Mouse (Mus musculus) CH12.LX (cell line): ENCODE data around the gene Fam3b. TPM values are rescaled to one million over a fixed set of nuclear protein-coding genes. Genes with fewer than 3 reads are reported as not detected.

Source experiments
- DNase-seq: peaks from one replicate; pipeline ENCODE4 v3.0.0-alpha.2; 2013; ENCODE audit errors: extremely low read depth
- H3K27ac ChIP-seq: 2 replicates; pipeline ENCODE4 v1.5.1; 2012; ENCODE audit warnings: low read depth, mild to moderate bottlenecking, control low read depth, moderate library complexity; ENCODE audit not compliant: insufficient read depth
- H3K27me3 ChIP-seq: replicated peaks from 2 replicates; pipeline ENCODE3; 2012; ENCODE audit warnings: inconsistent platforms
- H3K36me3 ChIP-seq, 2 experiments: replicated peaks in 1 of 2; 2 replicates each; pipeline versions ENCODE3 to v1.6.1; 2012; ENCODE audit warnings: inconsistent platforms in 1 of 2, low read length in 1 of 2, mild to moderate bottlenecking in 1 of 2, mixed read lengths in 1 of 2, moderate library complexity in 1 of 2; ENCODE audit not compliant: control insufficient read depth in 1 of 2, insufficient read depth in 1 of 2
- H3K4me1 ChIP-seq, 2 experiments: 2 replicates each; pipeline ENCODE4 v1.6.1; 2012; ENCODE audit warnings: inconsistent platforms in 1 of 2, moderate library complexity in 1 of 2; ENCODE audit not compliant: insufficient read depth in 2 of 2, control insufficient read depth in 1 of 2
- H3K4me2 ChIP-seq: 2 replicates; pipeline ENCODE4 v1.6.1; 2012; ENCODE audit warnings: low read depth, mild to moderate bottlenecking, control low read depth; ENCODE audit not compliant: poor library complexity, insufficient read depth, severe bottlenecking
- H3K4me3 ChIP-seq, 3 experiments: fragments of 150-350 bp in 1 of 3; sonication (generic) in 1 of 3; replicated peaks in 1 of 3; 2 replicates each; pipeline versions ENCODE3 to v1.5.1; 2011 to 2012; ENCODE audit warnings: low read depth in 2 of 3, low read length in 2 of 3, mild to moderate bottlenecking in 2 of 3, moderate library complexity in 2 of 3, control low read depth in 1 of 3, improper control_type of control experiment in 1 of 3, inconsistent platforms in 1 of 3, mixed read lengths in 1 of 3; ENCODE audit not compliant: poor library complexity in 1 of 3
- H3K79me2 ChIP-seq: replicated peaks from 2 replicates; pipeline ENCODE4 v1.6.1; 2012; ENCODE audit warnings: mild to moderate bottlenecking, moderate library complexity; ENCODE audit not compliant: control insufficient read depth, poor library complexity, insufficient read depth, severe bottlenecking; ENCODE audit errors: extremely low read depth
- H3K9ac ChIP-seq: 2 replicates; pipeline ENCODE4 v1.6.1; 2012; ENCODE audit warnings: low read depth, mild to moderate bottlenecking, control low read depth, moderate library complexity; ENCODE audit not compliant: insufficient read depth
- H3K9me3 ChIP-seq: replicated peaks from 2 replicates; pipeline ENCODE3; 2012; ENCODE audit warnings: low read length, inconsistent platforms, mixed read lengths
- BHLHE40 ChIP-seq: IDR thresholded peaks from 2 replicates; pipeline ENCODE4 v1.6.1; 2011; ENCODE audit warnings: mild to moderate bottlenecking, low read depth, low read length, improper control_type of control experiment
- CHD2 ChIP-seq: IDR thresholded peaks from 2 replicates; pipeline ENCODE4 v1.6.1; 2011; ENCODE audit warnings: low read length, improper control_type of control experiment
- CTCF ChIP-seq, 2 experiments: IDR thresholded peaks in 1 of 2; conservative IDR thresholded peaks in 1 of 2; 2 replicates each; pipeline ENCODE4 v1.5.1; 2011 to 2012; ENCODE audit warnings: low read depth in 2 of 2, low read length in 2 of 2, improper control_type of control experiment in 1 of 2, inconsistent platforms in 1 of 2, mild to moderate bottlenecking in 1 of 2, moderate library complexity in 1 of 2
- GABPA ChIP-seq: IDR thresholded peaks from 2 replicates; pipeline ENCODE4 v1.6.1; 2012; ENCODE audit warnings: low read depth, low read length, improper control_type of control experiment, inconsistent platforms; ENCODE audit not compliant: insufficient replicate concordance
- IRF4 ChIP-seq: IDR thresholded peaks from 2 replicates; pipeline ENCODE4 v1.6.1; 2014; ENCODE audit warnings: low read depth, mild to moderate bottlenecking, inconsistent platforms, low read length, improper control_type of control experiment
- KAT2A ChIP-seq: IDR thresholded peaks from 2 replicates; pipeline ENCODE4 v1.6.1; 2012; ENCODE audit warnings: low read length, improper control_type of control experiment, inconsistent platforms; ENCODE audit not compliant: insufficient replicate concordance
- MAZ ChIP-seq: IDR thresholded peaks from 2 replicates; pipeline ENCODE4 v1.6.1; 2012; ENCODE audit warnings: low read depth, mild to moderate bottlenecking, inconsistent platforms, low read length, improper control_type of control experiment, moderate library complexity
- MYC ChIP-seq: IDR thresholded peaks from 2 replicates; pipeline ENCODE4 v1.6.1; 2011; ENCODE audit warnings: low read depth, mild to moderate bottlenecking, improper control_type of control experiment, low read length
- NRF1 ChIP-seq: IDR thresholded peaks from 2 replicates; pipeline ENCODE4 v1.6.1; 2014; ENCODE audit warnings: low read depth, mild to moderate bottlenecking, inconsistent platforms, low read length, improper control_type of control experiment, moderate library complexity
- RAD21 ChIP-seq: IDR thresholded peaks from 2 replicates; pipeline ENCODE4 v1.6.1; 2011; ENCODE audit warnings: low read depth, mild to moderate bottlenecking, low read length, improper control_type of control experiment, moderate library complexity
- SMC3 ChIP-seq: IDR thresholded peaks from 2 replicates; pipeline ENCODE4 v1.6.1; 2011; ENCODE audit warnings: low read depth, low read length, improper control_type of control experiment
- TBP ChIP-seq: conservative IDR thresholded peaks from 2 replicates; pipeline ENCODE4 v1.6.1; 2011; ENCODE audit warnings: low read depth, low read length, improper control_type of control experiment
- TCF12 ChIP-seq: IDR thresholded peaks from 2 replicates; pipeline ENCODE4 v1.6.1; 2014; ENCODE audit warnings: low read depth, mild to moderate bottlenecking, inconsistent platforms, low read length, improper control_type of control experiment
- ZKSCAN1 ChIP-seq: IDR thresholded peaks from 2 replicates; pipeline ENCODE4 v1.6.1; 2012; ENCODE audit warnings: low read depth, inconsistent platforms, low read length, improper control_type of control experiment, borderline replicate concordance
- ZMIZ1 ChIP-seq: IDR thresholded peaks from 2 replicates; pipeline ENCODE4 v1.6.1; 2012; ENCODE audit warnings: low read depth, mild to moderate bottlenecking, inconsistent platforms, low read length, improper control_type of control experiment
- ZNF384 ChIP-seq: IDR thresholded peaks from 2 replicates; pipeline ENCODE4 v1.6.1; 2012; ENCODE audit warnings: low read depth, low read length, improper control_type of control experiment, inconsistent platforms
- dilution Hi-C: fragments of 300-500 bp; cut with MboI; formaldehyde crosslinking; loops from 2 replicates; pipeline ENCODE4 v1.14.3; 2020; ENCODE audit warnings: low sequenced_read_pairs; ENCODE audit not compliant: extremely low pct_unique_long_range_greater_than_20kb, extremely low pct_ligation_motif_present
- in situ Hi-C: fragments of 300-500 bp; cut with MboI; formaldehyde crosslinking; loops from 3 replicates; pipeline ENCODE4 v1.14.3; 2019; ENCODE audit warnings: low sequenced_read_pairs, low pct_ligation_motif_present, low pct_unique_long_range_greater_than_20kb, mixed read lengths
- polyA plus RNA-seq: library from polyadenylated mRNA; unstranded; fragments of >175 nt; gene quantifications from 2 replicates; pipeline ENCODE4 v1.2.1, GENCODE M21; 2012; ENCODE audit warnings: low read depth; ENCODE audit not compliant: insufficient read length
- total RNA-seq, 2 experiments: library from RNA; depleted of rRNA; stranded (reverse); fragments of 300-350 nt in 1 of 2; fragments of >200 nt in 1 of 2; gene quantifications; 2 replicates each; pipeline ENCODE4 v1.2.3; 2012 to 2014

Fam3b gene
- total and polyA plus RNA-seq, 3 experiments: not detected

DNA sequence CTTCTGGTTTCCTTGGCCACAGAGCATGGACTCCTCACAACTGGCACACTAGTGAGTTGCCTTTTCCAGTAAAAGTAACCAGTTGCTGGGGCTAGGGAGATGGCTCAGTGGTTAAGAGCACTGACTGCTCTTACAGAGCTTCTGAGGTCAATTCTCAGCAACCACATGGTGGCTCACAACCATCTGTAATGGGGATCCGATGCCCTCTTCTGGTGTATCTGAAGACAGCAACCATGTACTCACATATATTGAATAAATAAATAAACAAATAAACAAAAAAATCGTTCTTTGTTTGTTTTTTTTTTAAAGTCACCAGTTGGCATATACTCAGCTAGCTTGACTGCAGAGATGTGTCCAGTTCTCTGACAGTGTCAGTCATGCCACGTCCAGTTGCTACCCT lies 1.7 kb upstream of the Fam3b start:
- no peak overlapping the region for H3K4me3 ChIP-seq
- H3K9ac ChIP-seq: no peak overlapping the region
- dilution Hi-C loops: no loop called here
- no peak overlapping the region for H3K27ac ChIP-seq
- H3K79me2 ChIP-seq: no peaks in the 10 kb centered on the region
- H3K9me3 ChIP-seq: no peaks in the 10 kb centered on the region
- H3K4me2 ChIP-seq: no peak overlapping the region
- in situ Hi-C loops: no loop called here
- no peak for DNase-seq
- TF ChIP-seq SMC3 (peak; percentile 44), CTCF (conservative IDR thresholded peaks at IDR 0.05 in 1 of 2, IDR thresholded peaks at IDR 0.05 in 1 of 2; ENCODE audit: low read depth in 2 of 2, low read length in 2 of 2) (peak in 1 of 2 experiments; percentile 61; a peak in 2 of 4 replicates), RAD21 (peak; percentile 36), MYC (0 out of 2 replicates have a peak, but pooled peaks have one; percentile 38), KAT2A (no peak)
- peaks cover 0 to 14% of the 10 kb centered on the region in 2 experiments; a peak in 2 of 4 replicates for H3K4me1 ChIP-seq
- no peaks in the 10 kb centered on the region for H3K27me3 ChIP-seq
- H3K36me3 ChIP-seq: no peaks in the 10 kb centered on the region

DNA sequence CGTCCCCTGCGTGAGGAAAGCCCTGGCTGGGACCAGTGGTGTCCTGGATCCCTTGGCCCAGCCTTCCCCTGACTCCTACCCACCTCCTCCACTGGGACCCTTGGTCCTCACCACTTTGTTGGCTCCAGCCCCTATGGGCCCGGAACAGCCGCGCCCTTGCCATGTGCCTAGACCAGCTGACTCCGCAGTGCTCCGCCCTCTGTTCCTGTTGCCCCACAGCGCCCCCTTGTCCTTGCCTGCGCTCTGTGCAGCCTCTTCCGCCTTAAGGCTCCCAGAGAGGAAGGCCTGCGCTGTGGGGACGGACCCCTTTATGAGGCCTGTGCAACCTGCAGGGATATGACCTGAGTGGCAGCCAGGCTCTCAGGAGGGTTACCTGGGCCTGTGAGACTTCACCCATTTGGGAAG lies 2.3 kb downstream of the Fam3b start:
- Histone ChIP-seq H3K9me3 (no peaks in the 10 kb centered on the region), H3K36me3 (no peaks in the 10 kb centered on the region), H3K4me2 (no peak overlapping the region), H3K27ac (no peak overlapping the region), H3K79me2 (no peaks in the 10 kb centered on the region), H3K27me3 (no peaks in the 10 kb centered on the region), H3K9ac (no peak overlapping the region), H3K4me3 (no peak overlapping the region), H3K4me1 (peaks cover 0 to 14% of the 10 kb centered on the region in 2 experiments; a peak in 2 of 4 replicates)
- TF ChIP-seq BHLHE40 (no peak), RAD21 (peak; percentile 9), NRF1 (no peak), CTCF (conservative IDR thresholded peaks at IDR 0.05 in 1 of 2, IDR thresholded peaks at IDR 0.05 in 1 of 2; ENCODE audit: low read depth in 2 of 2, low read length in 2 of 2) (peak in 1 of 2 experiments; percentile 53; a peak in 2 of 4 replicates), GABPA (no peak), SMC3 (peak; percentile 16), IRF4 (no peak)
- dilution Hi-C loops (no loop called here), in situ Hi-C loops (no loop called here)
- no peak for DNase-seq

DNA sequence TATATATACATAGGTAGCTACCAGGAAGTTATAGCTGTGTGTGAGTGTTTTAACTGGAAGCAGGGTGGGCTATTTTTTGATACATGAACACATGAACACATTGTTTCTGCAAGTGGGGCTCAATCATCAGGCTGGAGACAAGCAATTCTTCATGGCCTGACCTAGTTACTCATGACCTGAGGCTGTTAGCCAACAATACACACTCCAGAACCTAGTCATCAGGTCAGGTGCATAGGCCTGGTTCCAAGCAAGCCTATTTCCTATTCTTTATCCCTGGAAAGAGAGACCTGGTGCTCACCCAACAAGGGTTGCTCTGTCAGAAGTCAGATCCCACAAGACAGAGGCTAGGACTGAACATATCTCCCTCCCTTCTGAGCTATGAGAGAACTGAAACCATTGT lies 3.1 kb downstream of the Fam3b start:
- Histone ChIP-seq H3K36me3 (no peaks in the 10 kb centered on the region), H3K27me3 (no peaks in the 10 kb centered on the region), H3K9ac (no peak overlapping the region), H3K4me3 (no peak overlapping the region), H3K4me1 (peaks cover 0 to 14% of the 10 kb centered on the region in 2 experiments; a peak in 2 of 4 replicates), H3K9me3 (no peaks in the 10 kb centered on the region), H3K27ac (no peak overlapping the region), H3K79me2 (no peaks in the 10 kb centered on the region), H3K4me2 (no peak overlapping the region)
- dilution Hi-C loops: no loop called here
- no peak for DNase-seq
- in situ Hi-C loops: no loop called here
- TF ChIP-seq MAZ (no peak), BHLHE40 (no peak), TCF12 (no peak), ZKSCAN1 (no peak), ZNF384 (no peak), SMC3 (no peak), CTCF (conservative IDR thresholded peaks at IDR 0.05 in 1 of 2, IDR thresholded peaks at IDR 0.05 in 1 of 2; ENCODE audit: low read depth in 2 of 2, low read length in 2 of 2) (no peak), TBP (no peak), ZMIZ1 (no peak), CHD2 (no peak), KAT2A (no peak)
